Mouse (Mus musculus) liver, adult 2 months (tissue): ENCODE measurements at regions not wholly inside any gene's neighbourhood (a gene's known extent, or its start where the extent isn't known, plus 50 kb on each side); places are given as distances from the start of the nearest gene placed in this dataset.

ENCODE experiments used
- CTCF ChIP-seq: fragments of 200-500 bp; IDR thresholded peaks from 2 replicates; pipeline ENCODE4 v1.5.1; 2011; ENCODE audit warnings: low read depth, low read length, control low read depth
- POLR2A ChIP-seq: fragments of 200-500 bp; IDR thresholded peaks from 2 replicates; pipeline ENCODE4 v1.6.1; 2011; ENCODE audit warnings: low read length, control low read depth; ENCODE audit not compliant: insufficient read depth; ENCODE audit errors: extremely low read depth

- TF ChIP-seq CTCF (no peak), POLR2A (no peak)
These were observed 444.2 kb downstream of the Psat1 start for GRCm38 (mm10) chr19:15502985-15503354.
